ENCODE assay signal across 15 mouse cellular contexts in the genomic region with DNA sequence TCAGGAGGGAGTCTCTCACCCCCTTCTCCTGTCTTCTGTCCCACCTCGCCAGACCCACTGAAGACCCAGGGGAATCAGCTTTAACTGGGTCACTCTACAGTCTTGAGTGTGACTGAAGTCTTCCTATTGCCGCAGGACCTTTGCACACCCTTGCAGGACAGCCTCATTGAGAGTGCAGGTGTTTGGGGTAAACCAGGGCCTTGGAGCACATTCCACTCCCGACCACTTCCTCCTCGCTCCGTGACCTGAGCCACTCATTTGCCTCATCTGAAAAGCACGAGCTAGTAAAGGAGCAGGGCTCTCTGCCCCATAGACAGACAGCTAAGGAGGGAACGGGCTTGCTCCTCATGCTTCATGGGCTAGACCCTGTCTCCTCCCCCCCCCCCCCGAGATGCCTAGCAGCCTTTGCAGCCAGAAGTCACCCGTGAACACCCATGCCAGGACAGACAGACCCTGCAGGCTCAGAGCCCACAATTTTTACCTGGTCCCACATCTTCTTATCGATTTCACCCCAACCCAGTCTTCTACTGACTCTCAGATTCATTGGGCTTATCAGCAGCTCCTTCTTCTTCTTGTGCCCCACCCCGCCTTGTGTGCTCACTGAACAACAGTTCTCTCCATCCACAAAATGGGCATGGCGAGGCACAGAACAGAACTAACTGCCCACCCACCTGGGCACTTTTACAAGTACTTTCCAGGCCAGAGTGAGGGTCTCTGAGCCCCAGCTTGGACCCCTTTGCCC. TPM values are rescaled to one million over a fixed set of nuclear protein-coding genes. Genes with fewer than 3 reads are reported as not detected.
DNase-seq lines count a peak whose midpoint lies in the region; ATAC-seq and TF ChIP-seq lines count a peak whose summit lies in the region.
"Had no signal": no experiment of that assay in that cellular context is flagged by ENCODE, and none has a peak within 500 bp of the region (broad histone marks: within the 10 kb centered on the region; RNA-seq: fewer than 3 reads in every experiment).

No protein-coding gene starts in this region.

- no peaks in the 10 kb centered on the region; the same call in 1 of the 2 replicates for H3K79me2 ChIP-seq in MEL (ENCODE audit: control insufficient read depth, insufficient read depth, low read length, poor library complexity)

- no peak for TF ChIP-seq CTCF in kidney, postnatal 0 days (IDR thresholded peaks at IDR 0.05; ENCODE audit: low read depth)
- TF ChIP-seq CTCF in MEL (IDR thresholded peaks at IDR 0.05 in 2 of 3, conservative IDR thresholded peaks at IDR 0.05 in 1 of 3; ENCODE audit: control insufficient read depth in 1 of 3, insufficient read depth in 1 of 3, low read depth in 2 of 3, low read length in 3 of 3, poor library complexity in 1 of 3, severe bottlenecking in 1 of 3), result no peak

- no peaks in the 10 kb centered on the region for H3K27me3 ChIP-seq in kidney, postnatal 0 days (ENCODE audit: insufficient read depth, low read length)
- H3K27me3 ChIP-seq in MEL (ENCODE audit: control insufficient read depth in 1 of 2, insufficient read depth in 2 of 2, low read length in 2 of 2), result no peaks in the 10 kb centered on the region

- no peak for TF ChIP-seq POLR2A in MEL (IDR thresholded peaks at IDR 0.05; ENCODE audit: control insufficient read depth in 1 of 2, insufficient read depth in 1 of 2, low read depth in 1 of 2, low read length in 2 of 2, poor library complexity in 1 of 2)

- H3K4me1 ChIP-seq in kidney, postnatal 0 days (replicated peaks; ENCODE audit: insufficient read depth, low read length), result peaks cover 10% of the 10 kb centered on the region; the same call in 1 of the 2 replicates
- peaks cover 7 to 37% of the 10 kb centered on the region in 2 experiments for H3K4me1 ChIP-seq in MEL (ENCODE audit: control insufficient read depth in 1 of 2, insufficient read depth in 2 of 2, low read length in 2 of 2)

- H3K4me2 ChIP-seq in kidney, postnatal 0 days (ENCODE audit: low read length), result peak overlapping the region; percentile 61; the same call in 1 of the 2 replicates
- H3K4me2 ChIP-seq: hindbrain, embryonic 14.5 days; midbrain, embryonic 13.5 days had no signal

- H3K4me3 ChIP-seq in kidney, postnatal 0 days (replicated peaks; ENCODE audit: low read depth, low read length), result no peak overlapping the region
- H3K4me3 ChIP-seq in MEL (ENCODE audit: control insufficient read depth in 1 of 2, insufficient read depth in 1 of 2, low read depth in 2 of 2, low read length in 2 of 2), result no peak overlapping the region; a peak in 1 of 4 replicates
- H3K4me3 ChIP-seq: midbrain, embryonic 13.5 days had no signal

- H3K36me3 ChIP-seq in kidney, postnatal 0 days (ENCODE audit: insufficient read depth, low read length), result no peaks in the 10 kb centered on the region
- peaks cover 0 to 18% of the 10 kb centered on the region in 2 experiments; a peak in 2 of 4 replicates for H3K36me3 ChIP-seq in MEL (ENCODE audit: control insufficient read depth in 1 of 2, insufficient read depth in 2 of 2, low read length in 2 of 2)
- H3K36me3 ChIP-seq: midbrain, embryonic 13.5 days had no signal

- no peak for ATAC-seq in kidney, postnatal 0 days (replicated peaks; ENCODE audit: low FRiP score, low read depth)
- no peak for ATAC-seq in activated CD4-positive, CD25-positive, alpha-beta regulatory T cell, adult 4 months
- no peak for ATAC-seq in granulocyte monocyte progenitor cell, adult 5-6 weeks (replicated peaks; ENCODE audit: poor library complexity, severe bottlenecking)
- ATAC-seq: midbrain, embryonic 13.5 days had no signal

- peak in 1 of 2 experiments; percentile 28; a peak in 1 of 4 replicates for TF ChIP-seq EP300 in MEL (IDR thresholded peaks at IDR 0.05; ENCODE audit: low read depth in 1 of 2, low read length in 2 of 2)

- no peaks in the 10 kb centered on the region for H3K9me3 ChIP-seq in kidney, postnatal 0 days (replicated peaks; ENCODE audit: low read length)
- H3K9me3 ChIP-seq in MEL (replicated peaks; ENCODE audit: insufficient read depth, low read length), result no peaks in the 10 kb centered on the region
- H3K9me3 ChIP-seq: midbrain, embryonic 13.5 days had no signal

- no peak overlapping the region for H3K27ac ChIP-seq in kidney, postnatal 0 days
- H3K27ac ChIP-seq in MEL (ENCODE audit: control insufficient read depth, low read depth, low read length), result 0 out of 2 replicates have a peak overlapping the region, but pooled peaks have one; percentile 19
- H3K27ac ChIP-seq: hindbrain, embryonic 14.5 days; midbrain, embryonic 13.5 days had no signal

- H3K9ac ChIP-seq in kidney, postnatal 0 days (ENCODE audit: low read depth, low read length), result no peak overlapping the region
- no peak overlapping the region for H3K9ac ChIP-seq in MEL (ENCODE audit: control insufficient read depth, low read depth, low read length, poor library complexity, severe bottlenecking)
- H3K9ac ChIP-seq: hindbrain, embryonic 14.5 days; midbrain, embryonic 13.5 days had no signal

- no peak for TF ChIP-seq RAD21 in MEL (IDR thresholded peaks at IDR 0.05; ENCODE audit: low read depth, low read length)

- DNase-seq in kidney, postnatal 0 days (ENCODE audit: low spot score), result no peak
- no peak for DNase-seq in kidney, adult 18-20 months
- peak; percentile 53 for DNase-seq in MEL (ENCODE audit: low read depth, low spot score)
- DNase-seq in induced T-regulatory cell, adult 2 months (ENCODE audit: low read depth), result peak; percentile 63
- DNase-seq in thymus, postnatal 0 days (ENCODE audit: low spot score), result peak; percentile 47
- DNase-seq: cerebellum, adult 8-10 months; embryo, embryonic 11 days; left cerebral cortex, postnatal 4 days; lung, postnatal 10 days; retina, postnatal 1 day had no signal

- 68% methylated on average over 11 of the region's 12 CpGs for WGBS in kidney, postnatal 0 days

TF ChIP-seq in MEL, 35 proteins besides CTCF, POLR2A, EP300 and RAD21 (continues in another document):
- TF ChIP-seq BHLHE40 (IDR thresholded peaks at IDR 0.05; ENCODE audit: borderline replicate concordance, low read depth, low read length) (no peak), E2F4 (IDR thresholded peaks at IDR 0.05; ENCODE audit: borderline replicate concordance, low read depth, low read length) (no peak), UBTF (IDR thresholded peaks at IDR 0.05; ENCODE audit: borderline replicate concordance, insufficient read depth, low read depth, low read length) (no peak)

RNA-seq across cellular contexts. Expression of a gene that starts 1.8 kb away (rescaled TPM):
- 31.5 and 35.9 TPM in 2 replicates for polyA plus RNA-seq in kidney, postnatal 0 days (2015; fragmentation: Nextera tagmentation; extraction: Ambion mirVana)
- 38.6 and 39.4 TPM in 2 replicates for total RNA-seq in MEL (2012; rRNA removed)
- 10 to 100 TPM in 1 of 2 experiments, not detected in 1; 57.5 TPM for polyA plus RNA-seq in MEL (2012; ENCODE audit: insufficient read depth in 1 of 2, insufficient read length in 2 of 2, low read depth in 1 of 2, low replicate concordance in 2 of 2, missing spikeins in 1 of 2)
- polyA plus RNA-seq in thymus, postnatal 0 days (2015; fragmentation: Nextera tagmentation; extraction: Ambion mirVana), result 113 and 125 TPM in 2 replicates
- polyA plus RNA-seq in activated CD4-positive, CD25-positive, alpha-beta regulatory T cell, adult 4 months (2017; shearing (Covaris generic)), result 1,000 to 10,000 TPM; 2,132 to 2,220 TPM
- total RNA-seq in granulocyte monocyte progenitor cell, adult 5-6 weeks (2014; fragmentation: Nextera tagmentation), result 332 and 404 TPM in 2 replicates
- 209 and 277 TPM in 2 replicates for total RNA-seq in granulocyte monocyte progenitor cell, adult 5-6 weeks (2017)

RNA-seq across cellular contexts. Expression of a gene that starts 10.8 kb away (rescaled TPM):
- polyA plus RNA-seq in kidney, postnatal 0 days (2015; fragmentation: Nextera tagmentation; extraction: Ambion mirVana), result 6.1 and 8.5 TPM in 2 replicates
- not detected in 2 replicates for total RNA-seq in MEL (2012; rRNA removed)
- under 1 TPM in 1 of 2 experiments, not detected in 1; 0.11 TPM for polyA plus RNA-seq in MEL (2012; ENCODE audit: insufficient read depth in 1 of 2, insufficient read length in 2 of 2, low read depth in 1 of 2, low replicate concordance in 2 of 2, missing spikeins in 1 of 2)
- polyA plus RNA-seq in thymus, postnatal 0 days (2015; fragmentation: Nextera tagmentation; extraction: Ambion mirVana), result 0.35 and 0.48 TPM in 2 replicates
- not detected for polyA plus RNA-seq in activated CD4-positive, CD25-positive, alpha-beta regulatory T cell, adult 4 months (2017; shearing (Covaris generic))
- not detected in 2 replicates for total RNA-seq in granulocyte monocyte progenitor cell, adult 5-6 weeks (2014; fragmentation: Nextera tagmentation)
- not detected in 2 replicates for total RNA-seq in granulocyte monocyte progenitor cell, adult 5-6 weeks (2017)
- total RNA-seq: ES-E14 had no signal

RNA-seq across cellular contexts. Expression of a gene that starts 16.5 kb away (rescaled TPM):
- 62.0 and 76.3 TPM in 2 replicates for polyA plus RNA-seq in kidney, postnatal 0 days (2015; fragmentation: Nextera tagmentation; extraction: Ambion mirVana)
- not detected in 2 replicates for total RNA-seq in MEL (2012; rRNA removed)
- under 1 TPM in 1 of 2 experiments, not detected in 1; 0.22 TPM for polyA plus RNA-seq in MEL (2012; ENCODE audit: insufficient read depth in 1 of 2, insufficient read length in 2 of 2, low read depth in 1 of 2, low replicate concordance in 2 of 2, missing spikeins in 1 of 2)
- polyA plus RNA-seq in thymus, postnatal 0 days (2015; fragmentation: Nextera tagmentation; extraction: Ambion mirVana), result 12.2 and 19.1 TPM in 2 replicates
- not detected for polyA plus RNA-seq in activated CD4-positive, CD25-positive, alpha-beta regulatory T cell, adult 4 months (2017; shearing (Covaris generic))
- total RNA-seq in granulocyte monocyte progenitor cell, adult 5-6 weeks (2014; fragmentation: Nextera tagmentation), result not detected in 2 replicates
- not detected in 2 replicates for total RNA-seq in granulocyte monocyte progenitor cell, adult 5-6 weeks (2017)
- total RNA-seq: ES-E14 had no signal

RNA-seq across cellular contexts. Expression of a gene that starts 18.7 kb away (rescaled TPM):
- polyA plus RNA-seq in kidney, postnatal 0 days (2015; fragmentation: Nextera tagmentation; extraction: Ambion mirVana), result 0.24 and 0.34 TPM in 2 replicates
- not detected in 2 replicates for total RNA-seq in MEL (2012; rRNA removed)
- polyA plus RNA-seq in MEL (2012; ENCODE audit: insufficient read depth in 1 of 2, insufficient read length in 2 of 2, low read depth in 1 of 2, low replicate concordance in 2 of 2, missing spikeins in 1 of 2), result not detected
- polyA plus RNA-seq in thymus, postnatal 0 days (2015; fragmentation: Nextera tagmentation; extraction: Ambion mirVana), result 0.04 and 0.14 TPM in 2 replicates
- polyA plus RNA-seq in activated CD4-positive, CD25-positive, alpha-beta regulatory T cell, adult 4 months (2017; shearing (Covaris generic)), result under 1 TPM in 1 of 2 experiments, not detected in 1; 0.19 TPM
- total RNA-seq in granulocyte monocyte progenitor cell, adult 5-6 weeks (2014; fragmentation: Nextera tagmentation), result not detected in 2 replicates
- total RNA-seq in granulocyte monocyte progenitor cell, adult 5-6 weeks (2017), result not detected in 2 replicates

RNA-seq across cellular contexts. Expression of a gene that starts 36.1 kb away (rescaled TPM):
- 16.9 and 22.5 TPM in 2 replicates for polyA plus RNA-seq in kidney, postnatal 0 days (2015; fragmentation: Nextera tagmentation; extraction: Ambion mirVana)
- total RNA-seq in MEL (2012; rRNA removed), result not detected in 2 replicates
- not detected for polyA plus RNA-seq in MEL (2012; ENCODE audit: insufficient read depth in 1 of 2, insufficient read length in 2 of 2, low read depth in 1 of 2, low replicate concordance in 2 of 2, missing spikeins in 1 of 2)
- polyA plus RNA-seq in thymus, postnatal 0 days (2015; fragmentation: Nextera tagmentation; extraction: Ambion mirVana), result 78.3 and 79.5 TPM in 2 replicates
- polyA plus RNA-seq in activated CD4-positive, CD25-positive, alpha-beta regulatory T cell, adult 4 months (2017; shearing (Covaris generic)), result not detected
- total RNA-seq in granulocyte monocyte progenitor cell, adult 5-6 weeks (2014; fragmentation: Nextera tagmentation), result not detected in 2 replicates
- not detected in 2 replicates for total RNA-seq in granulocyte monocyte progenitor cell, adult 5-6 weeks (2017)
- total RNA-seq: left cerebral cortex, postnatal 4 days had no signal

Comparison
In these comparisons a context has a peak if more than half of its experiments do, and no peak if none do; other contexts are left out.
1. DNase-seq: peak in MEL (single experiment), induced T-regulatory cell, adult 2 months (single experiment) and thymus, postnatal 0 days (single experiment); none in kidney, postnatal 0 days (single experiment) and kidney, adult 18-20 months (single experiment).
2. RNA of a gene that starts 1.8 kb away (polyA plus RNA-seq): 2,132 to 2,220 TPM in activated CD4-positive, CD25-positive, alpha-beta regulatory T cell, adult 4 months; 113 to 125 TPM in thymus, postnatal 0 days, 57.5 TPM in MEL and 31.5 to 35.9 TPM in kidney, postnatal 0 days; every median in the first group is over 10 times any median in the second.
3. RNA of a gene that starts 16.5 kb away (polyA plus RNA-seq): 62.0 to 76.3 TPM in kidney, postnatal 0 days and 12.2 to 19.1 TPM in thymus, postnatal 0 days; 0.22 TPM in MEL and not detected in activated CD4-positive, CD25-positive, alpha-beta regulatory T cell, adult 4 months; every median in the first group is over 10 times any median in the second.